Mouse (Mus musculus) gastrocnemius, adult 8-10 months (tissue): ENCODE results near the gene Gck. TPM values are rescaled to one million over a fixed set of nuclear protein-coding genes. Genes with fewer than 3 reads are reported as not detected.

ENCODE experiments used
- DNase-seq, 2 experiments: peaks; one replicate each; pipeline ENCODE4 v3.0.0; 2022; ENCODE audit warnings: low spot score in 2 of 2
- total RNA-seq, 4 experiments: library from RNA; stranded (reverse); gene quantifications; 2 replicates each; pipeline ENCODE4 v1.2.4; 2022

Gck gene
- total RNA-seq, 4 experiments from 2014 or later: 1.5 to 5.7 (median 3.0) TPM

- peak; percentile 95 to 98 for DNase-seq
Measured at GRCm38 (mm10) chr11:5877921-5878526, 71.9 kb downstream of the Gck start, which contains the start of gene Pold2. Pold2 (minus strand) TSS chr11:5878292.

GRCm38 (mm10) chr11:5877421-5877820 lies 72.5 kb downstream of the Gck start:
- no peak for DNase-seq

GRCm38 (mm10) chr11:5873192-5873591 lies 76.7 kb downstream of the Gck start:
- DNase-seq: no peak

GRCm38 (mm10) chr11:5872707-5873106 lies 77.2 kb downstream of the Gck start:
- no peak for DNase-seq

- peak; percentile 66 to 77 for DNase-seq
Measured at GRCm38 (mm10) chr11:5870069-5870468, 79.8 kb downstream of the Gck start.

- DNase-seq: no peak
Measured at GRCm38 (mm10) chr11:5869331-5869730, 80.5 kb downstream of the Gck start.

GRCm38 (mm10) chr11:5868324-5868723 lies 81.6 kb downstream of the Gck start:
- DNase-seq: peak in 1 of 2 experiments; percentile 2

- DNase-seq: no peak
Measured at GRCm38 (mm10) chr11:5867196-5867595, 82.7 kb downstream of the Gck start.

- DNase-seq: peak; percentile 61 to 75
Measured at GRCm38 (mm10) chr11:5862394-5863105, 87.3 kb downstream of the Gck start.

- peak in 1 of 2 experiments; percentile 51 for DNase-seq
Measured at GRCm38 (mm10) chr11:5861678-5862393, 88.0 kb downstream of the Gck start, which contains the start of gene Aebp1. Aebp1 (plus strand) TSS chr11:5861947.

- DNase-seq: no peak
Measured at GRCm38 (mm10) chr11:5860639-5861038, 89.2 kb downstream of the Gck start.

GRCm38 (mm10) chr11:5859883-5860550 lies 89.9 kb downstream of the Gck start:
- DNase-seq: no peak

GRCm38 (mm10) chr11:5858723-5859122 lies 91.2 kb downstream of the Gck start:
- DNase-seq: no peak

- peak in 1 of 2 experiments; percentile 48 for DNase-seq
Measured at GRCm38 (mm10) chr11:5856479-5857130, 93.3 kb downstream of the Gck start.

GRCm38 (mm10) chr11:5855902-5856301 lies 94.0 kb downstream of the Gck start:
- peak; percentile 61 to 73 for DNase-seq

- DNase-seq: no peak
Measured at GRCm38 (mm10) chr11:5855481-5855880, 94.4 kb downstream of the Gck start.

- DNase-seq: peak in 1 of 2 experiments; percentile 52
Measured at GRCm38 (mm10) chr11:5852314-5852713, 97.6 kb downstream of the Gck start.

GRCm38 (mm10) chr11:5851021-5851736 lies 98.7 kb downstream of the Gck start:
- DNase-seq: no peak
